Mouse (Mus musculus) T-cell, adult 2 months (primary cell): ENCODE data around the gene Kif21b.

ENCODE experiments used
- DNase-seq: peaks from one replicate; pipeline ENCODE4 v3.0.0; 2022; ENCODE audit warnings: low spot score

The Kif21b gene

GRCm38 (mm10) chr1:136159830-136160229 is 28.6 kb downstream of the Kif21b start:
- DNase-seq = no peak

DNA sequence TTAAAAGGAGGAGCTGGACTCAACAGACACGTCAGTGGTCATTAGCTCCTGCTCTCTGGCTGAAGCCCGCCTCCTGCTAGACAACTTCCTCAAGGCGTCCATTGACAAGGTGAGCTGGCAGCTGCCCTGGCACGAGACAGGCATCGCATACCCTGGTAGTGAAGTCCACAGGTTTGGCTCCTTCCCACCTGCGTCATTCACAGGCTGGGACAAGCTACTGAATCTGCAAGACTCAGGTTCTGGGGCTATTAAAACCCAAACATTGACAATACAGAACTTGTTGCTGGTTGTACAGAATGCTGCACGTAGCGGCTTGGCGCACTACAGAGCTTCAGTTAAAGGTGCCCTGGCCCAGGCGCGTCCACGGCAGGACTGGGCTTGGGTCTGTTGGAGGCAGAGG is 29.1 kb downstream of the Kif21b start:
- DNase-seq = no peak

- no peak for DNase-seq
Observed at GRCm38 (mm10) chr1:136160930-136161329, 29.7 kb downstream of the Kif21b start.

GRCm38 (mm10) chr1:136161333-136161921 is 30.2 kb downstream of the Kif21b start:
- DNase-seq = no peak

DNA sequence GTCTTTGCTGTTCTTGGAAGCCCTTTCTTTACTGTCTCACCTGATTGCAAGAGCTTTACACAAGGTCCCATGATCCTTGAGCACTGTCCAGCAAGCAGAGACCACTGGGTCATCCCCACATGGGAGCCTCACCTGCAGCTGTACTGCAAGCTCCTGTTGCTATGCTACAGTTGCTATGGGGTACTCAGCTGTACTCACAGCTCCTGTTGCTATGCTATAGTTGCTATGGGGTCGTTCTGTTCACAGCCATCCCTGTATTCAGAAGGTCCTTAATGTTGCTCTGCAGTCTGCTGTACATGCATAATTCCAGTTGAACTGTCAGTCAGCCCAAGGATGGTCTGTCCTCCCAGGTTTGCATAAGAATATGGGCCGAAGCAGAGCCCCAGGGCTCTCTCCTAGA is 34.2 kb downstream of the Kif21b start:
- DNase-seq = no peak

GRCm38 (mm10) chr1:136167657-136168056 is 36.5 kb downstream of the Kif21b start:
- no peak for DNase-seq

GRCm38 (mm10) chr1:136170109-136170508 is 38.9 kb downstream of the Kif21b start:
- peak; percentile 63 for DNase-seq

GRCm38 (mm10) chr1:136172696-136173095 is 41.5 kb downstream of the Kif21b start:
- DNase-seq = no peak

DNA sequence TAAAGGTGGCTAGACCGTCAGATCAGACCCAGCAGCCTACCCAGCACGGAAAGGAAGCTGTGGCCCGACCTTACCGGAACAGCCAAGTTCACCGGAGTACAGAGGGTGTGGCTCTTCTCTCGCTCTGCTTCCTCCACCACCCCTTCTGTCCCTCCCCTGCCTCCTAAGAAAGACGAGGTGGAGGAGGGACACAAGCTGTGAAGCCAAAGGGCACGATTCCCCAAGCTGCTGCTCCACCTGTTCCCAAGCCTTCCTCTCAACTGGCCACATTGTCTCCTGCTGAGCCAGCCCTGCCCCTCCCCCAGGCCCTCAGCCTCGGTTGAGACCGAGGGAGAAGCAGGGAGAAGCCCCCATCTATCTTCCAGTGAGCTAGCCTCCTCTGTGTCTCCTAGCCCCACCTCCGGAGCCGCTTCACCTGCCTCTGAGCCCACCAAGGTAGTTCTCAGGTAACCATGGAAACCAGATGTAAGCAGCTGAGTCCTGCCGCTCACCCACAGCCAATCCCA is 43.0 kb downstream of the Kif21b start:
- peak; percentile 53 for DNase-seq

DNA sequence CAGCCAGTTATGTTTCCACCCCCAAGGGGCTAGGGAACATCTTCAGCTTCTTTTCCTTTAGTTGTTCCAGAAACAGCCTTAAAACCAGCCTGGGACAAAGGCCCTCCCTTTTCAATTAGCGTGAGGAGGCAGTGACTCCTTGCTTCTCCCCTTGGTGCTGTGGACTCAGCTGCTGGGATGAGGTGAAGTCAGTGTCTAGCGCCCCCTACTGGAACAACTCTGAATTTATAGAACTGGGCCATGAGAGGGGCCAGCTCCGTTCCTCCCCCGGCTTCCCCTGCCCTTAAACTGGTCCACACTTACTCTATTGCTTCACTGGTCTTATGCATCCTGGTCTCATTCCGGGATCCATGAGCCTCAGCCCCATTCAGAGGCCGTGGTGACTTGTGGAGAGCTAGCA is 44.0 kb downstream of the Kif21b start:
- peak; percentile 64 for DNase-seq

DNA sequence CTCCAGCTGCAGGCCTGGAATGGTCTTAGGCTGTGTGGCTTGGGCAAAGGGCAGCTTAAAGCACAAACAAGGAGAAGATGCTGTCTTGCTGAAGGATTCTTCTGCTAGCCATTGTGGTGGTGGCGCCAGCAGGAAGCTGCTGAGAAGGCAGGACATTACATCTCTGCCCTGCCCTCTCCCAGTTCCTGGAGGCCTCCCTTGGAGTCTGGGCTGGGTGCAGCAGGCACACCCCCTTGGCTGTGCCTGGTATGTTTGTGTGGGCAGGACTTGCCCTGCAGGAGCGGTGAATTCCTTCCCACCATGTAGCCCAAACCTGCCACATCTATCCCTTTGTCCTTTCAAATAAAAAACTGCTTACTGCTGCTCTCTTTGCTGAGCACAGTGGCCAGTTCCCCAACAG is 45.9 kb downstream of the Kif21b start:
- DNase-seq = no peak

- DNase-seq = no peak
Observed at GRCm38 (mm10) chr1:136178741-136179140, 47.6 kb downstream of the Kif21b start.

- no peak for DNase-seq
Observed at GRCm38 (mm10) chr1:136179511-136180001, 48.4 kb downstream of the Kif21b start.

DNA sequence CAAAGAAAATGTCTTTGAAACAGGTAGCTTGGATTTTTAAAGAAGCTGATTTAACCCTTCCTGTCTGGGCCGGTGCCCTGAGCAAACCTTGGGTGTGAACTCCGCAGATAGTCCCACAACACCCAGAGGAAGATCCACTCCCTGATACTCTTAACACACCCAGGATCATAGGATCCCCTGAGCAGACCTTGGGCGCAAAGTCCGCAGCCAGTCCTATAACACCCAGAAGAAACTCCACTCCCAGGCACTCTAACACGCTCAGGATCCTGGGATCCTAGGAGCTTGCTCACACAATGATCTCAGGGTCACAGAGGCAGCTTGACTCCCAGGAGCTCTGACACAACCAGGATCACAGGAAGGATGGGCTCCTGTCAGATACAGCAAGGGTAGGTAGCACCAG is 58.8 kb downstream of the Kif21b start:
- no peak for DNase-seq

- DNase-seq = peak; percentile 37
Observed at GRCm38 (mm10) chr1:136212803-136213202, 81.6 kb downstream of the Kif21b start, which contains the start of gene Mroh3. Mroh3 (minus strand) TSS chr1:136212828.

GRCm38 (mm10) chr1:136214304-136214703 is 83.1 kb downstream of the Kif21b start:
- no peak for DNase-seq

DNA sequence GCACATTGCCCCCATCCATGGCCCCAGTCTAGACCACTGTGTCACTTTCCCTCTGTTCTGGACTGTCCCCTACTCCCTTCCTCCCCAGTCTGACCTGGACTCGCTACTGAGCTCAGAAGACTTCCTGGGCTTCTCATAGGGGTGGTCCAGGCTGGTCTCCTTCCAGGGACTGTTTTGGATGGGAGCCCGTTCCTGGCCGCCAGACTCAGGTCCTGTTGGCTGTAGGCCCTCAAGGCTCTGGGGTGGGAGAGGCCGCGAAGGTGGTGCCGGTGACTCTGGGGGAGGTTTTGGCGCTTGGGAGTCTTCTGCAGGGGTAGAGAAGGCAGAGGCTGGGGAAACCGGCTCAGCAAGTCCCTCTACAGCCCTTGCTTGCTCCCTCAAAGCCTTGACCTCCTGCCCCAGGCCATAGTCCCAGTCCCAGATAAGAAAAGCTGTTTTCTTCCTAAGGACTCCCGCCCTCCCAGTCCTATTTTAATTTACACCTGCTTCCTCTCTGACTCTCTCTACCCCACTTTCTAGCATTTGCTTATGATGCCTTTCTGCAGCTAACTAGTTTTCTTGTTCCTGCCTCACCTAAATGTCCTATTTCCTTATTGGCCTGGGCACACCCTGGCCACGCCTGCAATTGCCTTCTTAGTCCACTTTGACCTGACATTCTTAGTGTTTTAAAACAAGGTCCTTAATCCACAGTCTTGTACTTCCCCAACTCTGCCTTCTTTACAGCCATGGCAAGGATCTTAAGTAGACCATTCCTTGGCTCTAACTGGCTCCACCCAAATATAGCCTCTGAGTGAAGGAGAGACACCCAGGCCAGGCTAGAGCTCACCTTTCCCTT is 89.1 kb downstream of the Kif21b start:
- DNase-seq = no peak

- DNase-seq = no peak
Observed at GRCm38 (mm10) chr1:136222386-136222785, 91.2 kb downstream of the Kif21b start.

- no peak for DNase-seq
Observed at GRCm38 (mm10) chr1:136223758-136224342, 92.7 kb downstream of the Kif21b start.

DNA sequence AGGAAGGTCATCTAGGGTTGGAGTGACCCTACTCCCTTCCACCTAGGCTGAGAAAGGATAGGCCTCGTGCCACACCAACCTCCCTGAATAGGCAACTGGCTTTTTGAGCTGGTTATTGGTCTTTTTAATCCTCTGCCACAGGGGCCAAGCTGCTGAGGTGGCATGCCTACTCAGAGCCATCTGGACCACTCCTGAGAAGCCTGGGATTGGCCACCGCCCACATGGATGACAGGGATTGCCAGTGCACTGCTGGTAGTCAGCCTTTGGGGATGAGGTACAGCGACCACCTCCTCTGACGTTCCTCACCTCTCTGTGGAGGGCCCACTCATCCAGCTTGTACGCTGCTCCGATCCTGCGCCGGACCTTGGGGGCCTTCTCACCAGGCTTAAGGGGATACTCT is 94.7 kb downstream of the Kif21b start:
- DNase-seq = no peak

DNA sequence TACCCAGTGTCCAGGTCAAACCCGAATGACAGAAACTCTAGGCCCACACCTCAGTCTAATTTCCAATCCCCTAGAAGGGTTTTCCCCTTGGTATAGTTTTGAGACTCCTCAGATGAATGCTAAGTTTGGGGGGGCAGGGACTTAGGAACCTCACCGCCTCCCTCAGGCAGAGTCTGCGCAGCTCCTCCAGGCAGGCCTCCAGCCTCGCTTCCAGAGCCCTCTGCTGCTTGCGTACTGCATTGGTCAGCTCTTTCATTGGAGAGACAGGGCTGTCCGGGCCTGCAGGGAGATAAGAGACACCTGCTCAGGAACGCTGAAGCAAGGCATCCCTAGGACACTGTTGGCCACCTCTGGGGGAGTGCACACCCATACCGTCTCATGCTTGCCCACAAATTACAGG is 95.4 kb downstream of the Kif21b start:
- no peak for DNase-seq
